Mouse (Mus musculus): ENCODE results near the gene Ensa. TPM values are rescaled to one million over a fixed set of nuclear protein-coding genes. Genes with fewer than 3 reads are reported as not detected.
A peak's percentile ranks its signal among the peaks of the same experiment; 100 is the strongest.

Ensa gene
- polyA plus RNA-seq, 1 experiment, result 13.2 TPM

- H3K36me3 ChIP-seq (ENCODE audit: control insufficient read depth, insufficient read depth, low read length), result peaks cover 16% of the 10 kb centered on the region
- WGBS, result 66% methylated on average over 2 of the region's 2 CpGs
Observed at GRCm38 (mm10) chr3:95663486-95663885, 38.7 kb downstream of the Ensa start.

GRCm38 (mm10) chr3:95663969-95664608 lies 39.3 kb downstream of the Ensa start:
- TF ChIP-seq CTCF (conservative IDR thresholded peaks at IDR 0.05; ENCODE audit: insufficient read depth, insufficient read length, low read depth, low read length) (no peak), POLR2A (IDR thresholded peaks at IDR 0.05; ENCODE audit: low read depth, low read length) (no peak)
- Histone ChIP-seq H3K36me3 (ENCODE audit: control insufficient read depth, insufficient read depth, low read length) (peaks cover 16% of the 10 kb centered on the region), H3K27ac (ENCODE audit: insufficient read depth, low read depth, low read length) (peak overlapping the region; percentile 91), H3K4me3 (ENCODE audit: insufficient read depth, low read depth, low read length) (no peak overlapping the region), H3K27me3 (replicated peaks; ENCODE audit: control insufficient read depth, insufficient read depth, low read length) (no peaks in the 10 kb centered on the region), H3K4me1 (ENCODE audit: control insufficient read depth, insufficient read depth, low read length) (peaks cover 69% of the 10 kb centered on the region)
- 71% methylated on average over 3 of the region's 3 CpGs for WGBS
- DNase-seq, result peak; percentile 59

More at GRCm38 (mm10) chr3:95663486-95663885, 38.7 kb downstream of the Ensa start:
- Histone ChIP-seq H3K27me3 (replicated peaks; ENCODE audit: control insufficient read depth, insufficient read depth, low read length) (no peaks in the 10 kb centered on the region), H3K27ac (ENCODE audit: insufficient read depth, low read depth, low read length) (peak overlapping the region; percentile 37), H3K4me3 (ENCODE audit: insufficient read depth, low read depth, low read length) (no peak overlapping the region), H3K4me1 (ENCODE audit: control insufficient read depth, insufficient read depth, low read length) (peaks cover 65% of the 10 kb centered on the region)
- no peak for DNase-seq
- TF ChIP-seq CTCF (conservative IDR thresholded peaks at IDR 0.05; ENCODE audit: insufficient read depth, insufficient read length, low read depth, low read length) (no peak), POLR2A (IDR thresholded peaks at IDR 0.05; ENCODE audit: low read depth, low read length) (no peak)

- TF ChIP-seq CTCF (conservative IDR thresholded peaks at IDR 0.05; ENCODE audit: insufficient read depth, insufficient read length, low read depth, low read length), result no peak
- TF ChIP-seq POLR2A (IDR thresholded peaks at IDR 0.05; ENCODE audit: low read depth, low read length), result no peak
- WGBS, result 81% methylated on average over 4 of the region's 4 CpGs
- no peak for DNase-seq
Observed at GRCm38 (mm10) chr3:95664940-95665352, 40.2 kb downstream of the Ensa start.

GRCm38 (mm10) chr3:95666124-95666844 lies 41.5 kb downstream of the Ensa start:
- peak overlapping the region; percentile 11 for H3K27ac ChIP-seq (ENCODE audit: insufficient read depth, low read depth, low read length)

More at GRCm38 (mm10) chr3:95664940-95665352, 40.2 kb downstream of the Ensa start:
- Histone ChIP-seq H3K4me3 (ENCODE audit: insufficient read depth, low read depth, low read length) (no peak overlapping the region), H3K27ac (ENCODE audit: insufficient read depth, low read depth, low read length) (peak overlapping the region; percentile 91), H3K4me1 (ENCODE audit: control insufficient read depth, insufficient read depth, low read length) (peaks cover 72% of the 10 kb centered on the region), H3K36me3 (ENCODE audit: control insufficient read depth, insufficient read depth, low read length) (peaks cover 16% of the 10 kb centered on the region), H3K27me3 (replicated peaks; ENCODE audit: control insufficient read depth, insufficient read depth, low read length) (no peaks in the 10 kb centered on the region)

GRCm38 (mm10) chr3:95667521-95667920 lies 42.7 kb downstream of the Ensa start:
- 38% methylated on average over 4 of the region's 4 CpGs for WGBS
- H3K36me3 ChIP-seq (ENCODE audit: control insufficient read depth, insufficient read depth, low read length), result peaks cover 7% of the 10 kb centered on the region
- TF ChIP-seq POLR2A (IDR thresholded peaks at IDR 0.05; ENCODE audit: low read depth, low read length) (no peak), CTCF (conservative IDR thresholded peaks at IDR 0.05; ENCODE audit: insufficient read depth, insufficient read length, low read depth, low read length) (no peak)

More at GRCm38 (mm10) chr3:95666124-95666844, 41.5 kb downstream of the Ensa start:
- WGBS, result 23% methylated on average over 6 of the region's 6 CpGs
- peaks cover 67% of the 10 kb centered on the region for H3K4me1 ChIP-seq (ENCODE audit: control insufficient read depth, insufficient read depth, low read length)
- peaks cover 8% of the 10 kb centered on the region for H3K36me3 ChIP-seq (ENCODE audit: control insufficient read depth, insufficient read depth, low read length)
- H3K4me3 ChIP-seq (ENCODE audit: insufficient read depth, low read depth, low read length), result no peak overlapping the region
- peak; percentile 70 for DNase-seq
- H3K27me3 ChIP-seq (replicated peaks; ENCODE audit: control insufficient read depth, insufficient read depth, low read length), result no peaks in the 10 kb centered on the region
- TF ChIP-seq CTCF (conservative IDR thresholded peaks at IDR 0.05; ENCODE audit: insufficient read depth, insufficient read length, low read depth, low read length) (no peak), POLR2A (IDR thresholded peaks at IDR 0.05; ENCODE audit: low read depth, low read length) (no peak)

GRCm38 (mm10) chr3:95668026-95668425 lies 43.2 kb downstream of the Ensa start:
- Histone ChIP-seq H3K27me3 (replicated peaks; ENCODE audit: control insufficient read depth, insufficient read depth, low read length) (no peaks in the 10 kb centered on the region), H3K27ac (ENCODE audit: insufficient read depth, low read depth, low read length) (peak overlapping the region; percentile 99), H3K36me3 (ENCODE audit: control insufficient read depth, insufficient read depth, low read length) (peaks cover 3% of the 10 kb centered on the region), H3K4me3 (ENCODE audit: insufficient read depth, low read depth, low read length) (no peak overlapping the region), H3K4me1 (ENCODE audit: control insufficient read depth, insufficient read depth, low read length) (peaks cover 65% of the 10 kb centered on the region)
- DNase-seq, result peak; percentile 87
- TF ChIP-seq CTCF (conservative IDR thresholded peaks at IDR 0.05; ENCODE audit: insufficient read depth, insufficient read length, low read depth, low read length) (no peak), POLR2A (IDR thresholded peaks at IDR 0.05; ENCODE audit: low read depth, low read length) (no peak)
- WGBS, result 2% methylated on average over 7 of the region's 7 CpGs

More at GRCm38 (mm10) chr3:95667521-95667920, 42.7 kb downstream of the Ensa start:
- Histone ChIP-seq H3K4me3 (ENCODE audit: insufficient read depth, low read depth, low read length) (no peak overlapping the region), H3K27me3 (replicated peaks; ENCODE audit: control insufficient read depth, insufficient read depth, low read length) (no peaks in the 10 kb centered on the region), H3K27ac (ENCODE audit: insufficient read depth, low read depth, low read length) (peak overlapping the region; percentile 99), H3K4me1 (ENCODE audit: control insufficient read depth, insufficient read depth, low read length) (peaks cover 64% of the 10 kb centered on the region)
- no peak for DNase-seq

All from kidney, adult 2 months (tissue).